Mouse (Mus musculus) limb, embryonic 13.5 days (tissue): Measurements from ENCODE around the gene Lhfp. TPM values are rescaled to one million over a fixed set of nuclear protein-coding genes. Genes with fewer than 3 reads are reported as not detected.

Experiments
- polyA plus RNA-seq: library from polyadenylated mRNA; unstranded; fragments of >200 nt; fragmentation: Nextera tagmentation; extraction: Ambion mirVana; gene quantifications from 2 replicates; pipeline ENCODE4 v1.2.1, GENCODE M21; 2015

Lhfp gene
- polyA plus RNA-seq, 1 experiment from 2014 or later, result 98.0 TPM

Other genes starting within 250 kb of the Lhfp start
- 47.0 and 52.7 TPM in 2 replicates for gene Cog6, start 24.3 kb upstream of the Lhfp start, polyA plus RNA-seq